Mouse (Mus musculus) E14TG2a.4 (cell line): ENCODE measurements around the gene Iqgap1.

Experiments used
- CTCF ChIP-seq: conservative IDR thresholded peaks from 2 replicates; pipeline ENCODE4 v1.5.1; 2014; ENCODE audit warnings: low read length
- NANOG ChIP-seq: IDR thresholded peaks from 2 replicates; pipeline ENCODE4 v1.6.1; 2014; ENCODE audit warnings: borderline replicate concordance, low read length, mixed read lengths
- POU5F1 ChIP-seq: IDR thresholded peaks from 2 replicates; pipeline ENCODE4 v1.6.1; 2014; ENCODE audit warnings: low read length, borderline replicate concordance

DNA sequence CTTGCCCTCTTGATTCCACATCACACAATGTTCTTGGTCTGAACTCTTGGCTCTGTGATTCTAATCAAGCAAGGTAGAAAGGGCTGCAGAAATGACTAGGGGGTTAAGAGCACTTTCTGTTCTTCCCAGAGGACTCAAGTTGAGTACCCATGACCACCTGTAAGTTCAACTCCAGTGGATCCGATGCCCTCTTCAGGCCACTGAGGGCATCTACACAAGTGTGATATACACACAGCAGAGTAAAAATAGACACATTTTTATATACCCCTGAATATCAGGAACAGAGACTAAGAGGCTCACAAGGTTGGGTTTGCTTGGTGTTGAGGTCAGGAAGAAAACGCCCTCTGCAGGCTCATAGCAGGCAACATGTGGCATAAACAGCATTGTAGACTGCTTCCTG, 47.9 kb upstream of the Iqgap1 start:
- peak; percentile 64 for TF ChIP-seq CTCF
- TF ChIP-seq NANOG, result no peak
- TF ChIP-seq POU5F1, result no peak
